Mouse (Mus musculus): Measurements from ENCODE around the gene Hils1.
"Not testable (repeated sequence)": the region's sequence is repeated elsewhere in the genome, so short reads cannot be mapped to it uniquely, and the experiment has no call there.

Hils1 gene

GRCm38 (mm10) chr11:95004136-95004936 is 36.9 kb downstream of the Hils1 start:
- no peak for DNase-seq (ENCODE audit: low spot score in 2 of 2)

DNA sequence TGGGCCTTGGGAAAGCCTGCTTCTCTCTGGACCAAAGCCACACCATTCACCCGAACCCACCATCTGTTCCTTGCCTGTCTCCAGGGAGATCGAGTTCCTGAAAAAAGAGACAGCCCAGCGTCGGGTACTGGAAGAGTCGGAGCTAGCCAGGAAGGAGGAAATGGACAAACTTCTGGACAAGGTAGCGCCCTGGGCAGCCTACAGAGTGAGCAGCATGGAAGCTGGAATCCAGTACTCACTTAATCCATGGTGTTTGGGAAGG is 37.5 kb downstream of the Hils1 start:
- DNase-seq (ENCODE audit: low spot score in 2 of 2): no peak

DNA sequence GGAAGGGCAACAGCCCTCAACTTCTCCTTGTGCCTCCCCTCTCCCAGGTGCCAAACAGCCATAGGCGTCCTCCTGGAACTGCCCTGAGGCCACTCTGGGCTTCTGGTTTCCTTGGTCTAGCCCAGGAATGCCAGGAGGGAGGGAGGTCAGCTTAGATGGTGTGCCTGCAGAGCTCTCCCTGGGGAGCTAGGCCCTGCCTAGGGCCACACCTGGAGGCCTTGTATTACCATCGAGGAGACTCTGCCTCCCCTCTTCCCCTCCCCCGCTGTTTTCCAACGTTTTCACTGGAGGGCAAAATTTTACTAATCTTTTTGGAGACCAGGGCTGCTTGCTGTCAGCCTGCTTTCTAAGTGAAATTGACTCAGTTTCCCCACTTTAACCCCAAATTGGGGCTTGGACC is 38.6 kb downstream of the Hils1 start:
- no peak for DNase-seq (ENCODE audit: low spot score in 2 of 2)

GRCm38 (mm10) chr11:95006525-95007219 is 39.3 kb downstream of the Hils1 start:
- DNase-seq (ENCODE audit: low spot score in 2 of 2): peak; percentile 63 to 68

- DNase-seq (ENCODE audit: low spot score in 2 of 2): no peak
Measured at GRCm38 (mm10) chr11:95007418-95007817, 40.0 kb downstream of the Hils1 start.

GRCm38 (mm10) chr11:95008661-95009628 is 41.6 kb downstream of the Hils1 start:
- DNase-seq (ENCODE audit: low spot score in 2 of 2): no peak

GRCm38 (mm10) chr11:95009629-95010014 is 42.2 kb downstream of the Hils1 start, which contains the start of gene Samd14:
TSS of gene Samd14 (plus strand) at chr11:95009879.
- DNase-seq (ENCODE audit: low spot score in 2 of 2): peak; percentile 61

GRCm38 (mm10) chr11:95010141-95010739 is 42.8 kb downstream of the Hils1 start:
- DNase-seq (ENCODE audit: low spot score in 2 of 2): no peak

GRCm38 (mm10) chr11:95010841-95011403 is 43.5 kb downstream of the Hils1 start:
- DNase-seq (ENCODE audit: low spot score in 2 of 2): not testable (repeated sequence)

DNA sequence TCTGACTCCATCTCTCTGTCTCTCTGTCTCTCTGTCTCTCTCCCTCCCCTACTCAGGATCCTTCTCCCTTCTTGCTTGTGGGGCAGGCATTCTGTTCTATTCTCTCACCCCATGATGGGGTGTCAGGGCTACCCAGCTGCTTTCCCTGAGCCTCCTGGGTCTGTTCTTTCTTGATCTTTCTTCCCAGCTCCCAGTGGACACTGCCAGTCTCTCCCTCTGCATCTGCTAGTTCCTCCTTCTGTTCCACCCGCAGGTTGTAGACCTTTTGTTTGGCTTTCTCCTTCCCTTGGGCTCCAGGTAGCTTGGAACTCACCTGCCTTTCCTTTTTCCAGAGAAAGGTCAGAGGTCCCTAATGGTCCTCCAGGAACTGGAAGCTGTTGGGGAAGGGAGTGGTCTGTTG is 44.0 kb downstream of the Hils1 start:
- DNase-seq (ENCODE audit: low spot score in 2 of 2): no peak

DNA sequence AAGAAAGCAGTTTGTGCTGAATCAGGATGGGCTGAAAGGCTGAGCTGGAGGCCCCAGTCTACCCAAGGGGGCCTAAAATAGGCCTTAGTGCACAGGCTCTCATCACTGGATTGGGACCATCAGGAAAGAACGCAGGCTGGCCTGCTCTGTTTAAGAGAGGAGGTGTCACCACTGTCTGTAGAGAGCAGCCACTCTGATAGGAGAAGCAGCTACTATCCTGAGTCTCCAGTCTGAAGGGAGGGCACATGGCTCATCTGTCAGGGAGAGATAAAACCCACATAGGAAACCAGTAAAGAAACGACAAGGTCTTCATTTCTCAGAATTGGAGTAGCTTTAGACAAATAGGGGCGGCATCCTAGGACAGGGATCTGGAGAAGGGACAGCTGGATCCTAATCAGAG is 44.7 kb downstream of the Hils1 start:
- DNase-seq (ENCODE audit: low spot score in 2 of 2): no peak

GRCm38 (mm10) chr11:95012487-95012886 is 45.1 kb downstream of the Hils1 start:
- DNase-seq (ENCODE audit: low spot score in 2 of 2): no peak

DNA sequence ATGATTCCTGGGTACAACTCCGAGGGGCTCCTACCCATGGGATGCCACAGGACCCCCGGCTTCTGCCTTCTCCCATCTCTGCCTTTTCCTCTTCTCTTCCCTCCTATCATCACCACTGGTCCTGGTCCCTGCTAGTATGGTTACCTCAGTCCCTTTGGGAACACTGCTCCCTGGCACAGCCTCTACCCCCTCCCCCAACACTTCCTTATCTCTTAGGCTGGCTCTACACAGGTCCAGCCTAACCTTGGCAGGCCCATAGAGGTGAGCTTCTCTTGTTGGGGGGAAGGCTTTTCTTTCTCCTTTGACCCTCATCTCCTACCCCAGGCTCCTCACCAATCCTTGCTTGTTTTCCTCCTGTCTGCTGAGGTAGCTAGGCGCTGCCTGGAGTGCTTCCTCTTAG is 48.1 kb downstream of the Hils1 start:
- no peak for DNase-seq (ENCODE audit: low spot score in 2 of 2)
